Mouse (Mus musculus) heart, embryonic 11.5 days (tissue): ENCODE data around the gene Ankrd9. TPM values are rescaled to one million over a fixed set of nuclear protein-coding genes. Genes with fewer than 3 reads are reported as not detected.

ENCODE experiments used
- ATAC-seq: fragments of 200-750 bp; cut with Nextera tagmentation; replicated peaks from 2 replicates; pipeline ENCODE4 v1.8.0; 2017; ENCODE audit warnings: moderate library complexity; ENCODE audit not compliant: insufficient number of reproducible peaks, low FRiP score, low TSS enrichment
- H3K27ac ChIP-seq: fragments of 300-500 bp; sonication (generic); 2 replicates; pipeline ENCODE4 v1.5.1; 2014; ENCODE audit warnings: mild to moderate bottlenecking, low read depth, low read length
- H3K27me3 ChIP-seq: fragments of 300-500 bp; sonication (generic); 2 replicates; pipeline ENCODE4 v1.6.1; 2014; ENCODE audit warnings: mild to moderate bottlenecking, low read length, mixed read lengths; ENCODE audit not compliant: control insufficient read depth, insufficient read depth
- H3K36me3 ChIP-seq: fragments of 300-500 bp; sonication (generic); 2 replicates; pipeline ENCODE4 v1.6.1; 2014; ENCODE audit warnings: mild to moderate bottlenecking, low read length, moderate library complexity, mixed read lengths; ENCODE audit not compliant: control insufficient read depth, insufficient read depth
- H3K4me1 ChIP-seq: fragments of 300-500 bp; sonication (generic); 2 replicates; pipeline ENCODE4 v1.6.1; 2014; ENCODE audit warnings: low read length; ENCODE audit not compliant: control insufficient read depth, insufficient read depth
- H3K4me2 ChIP-seq: fragments of 300-500 bp; sonication (generic); 2 replicates; pipeline ENCODE4 v1.6.1; 2014; ENCODE audit warnings: mild to moderate bottlenecking, moderate library complexity
- H3K4me3 ChIP-seq: fragments of 300-500 bp; sonication (generic); 2 replicates; pipeline ENCODE4 v1.5.1; 2014; ENCODE audit warnings: low read depth, low read length
- H3K9ac ChIP-seq: fragments of 300-500 bp; sonication (generic); 2 replicates; pipeline ENCODE4 v1.6.1; 2014; ENCODE audit warnings: mild to moderate bottlenecking, low read depth, low read length, moderate library complexity
- H3K9me3 ChIP-seq: fragments of 300-500 bp; sonication (generic); replicated peaks from 2 replicates; pipeline ENCODE4 v1.6.1; 2016; ENCODE audit warnings: low read length; ENCODE audit not compliant: control insufficient read depth
- WGBS: fragments of 180-500 bp; shearing (Covaris S2); extraction: QIAGEN DNeasy Blood & Tissue Kit; methylation state at CpG from one replicate; pipeline ENCODE4 v1.1.7; 2014; ENCODE audit not compliant: insufficient replicate concordance; 5-methylcytosine and 5-hydroxymethylcytosine counted together
- polyA plus RNA-seq: library from polyadenylated mRNA; unstranded; fragments of >200 nt; fragmentation: Nextera tagmentation; extraction: Ambion mirVana; gene quantifications from 2 replicates; pipeline ENCODE4 v1.2.1, GENCODE M21; 2014

Gene Ankrd9
- polyA plus RNA-seq, 1 experiment from 2014 or later, result 14.5 TPM

GRCm38 (mm10) chr12:110935983-110936620 lies 42.7 kb downstream of the Ankrd9 start:
- H3K36me3 ChIP-seq, result peaks cover 5% of the 10 kb centered on the region; the same call in 1 of the 2 replicates
- H3K4me3 ChIP-seq, result no peak overlapping the region
- no peaks in the 10 kb centered on the region for H3K9me3 ChIP-seq
- whole genome bisulfite sequencing, result 61% methylated on average over 9 of the region's 9 CpGs
- H3K27me3 ChIP-seq, result no peaks in the 10 kb centered on the region
- H3K4me1 ChIP-seq, result no peaks in the 10 kb centered on the region
- no peak overlapping the region for H3K4me2 ChIP-seq
- no peak overlapping the region for H3K27ac ChIP-seq
- peak; percentile 70; the same call in 1 of the 2 replicates for ATAC-seq
- no peak overlapping the region for H3K9ac ChIP-seq

GRCm38 (mm10) chr12:110932820-110933219 lies 46.0 kb downstream of the Ankrd9 start:
- no peaks in the 10 kb centered on the region for H3K4me1 ChIP-seq
- no peak overlapping the region for H3K27ac ChIP-seq
- no peaks in the 10 kb centered on the region for H3K27me3 ChIP-seq
- H3K36me3 ChIP-seq, result no peaks in the 10 kb centered on the region; the same call in 1 of the 2 replicates
- H3K4me3 ChIP-seq, result no peak overlapping the region
- H3K9me3 ChIP-seq, result no peaks in the 10 kb centered on the region
- H3K9ac ChIP-seq, result no peak overlapping the region
- 71% methylated on average over 5 of the region's 5 CpGs for WGBS
- no peak for ATAC-seq
- no peak overlapping the region for H3K4me2 ChIP-seq

Other genes starting within 250 kb of the Ankrd9 start
- 15.2 and 17.1 TPM in 2 replicates for gene Wdr20, start 241.1 kb downstream of the Ankrd9 start, polyA plus RNA-seq
- gene Mok, start 138.1 kb downstream of the Ankrd9 start, polyA plus RNA-seq, result 3.0 and 3.8 TPM in 2 replicates
- gene Zfp839, start 128.8 kb downstream of the Ankrd9 start, polyA plus RNA-seq, result 3.1 and 3.2 TPM in 2 replicates
- 70.5 and 71.3 TPM in 2 replicates for gene Cinp, start 89.9 kb downstream of the Ankrd9 start, polyA plus RNA-seq
- gene Tecpr2, start 89.8 kb downstream of the Ankrd9 start, polyA plus RNA-seq, result 2.5 and 2.8 TPM in 2 replicates
- 11.9 TPM in 2 replicates for gene Rcor1, start 60.3 kb upstream of the Ankrd9 start, polyA plus RNA-seq
- gene Traf3, start 187.3 kb upstream of the Ankrd9 start, polyA plus RNA-seq, result 6.9 and 8.2 TPM in 2 replicates
- gene 4930595D18Rik, start 205.5 kb upstream of the Ankrd9 start, polyA plus RNA-seq, result not detected in 2 replicates